Mouse (Mus musculus) macrophage (primary cell): Measurements from ENCODE around the gene Cacna1e. TPM values are rescaled to one million over a fixed set of nuclear protein-coding genes. Genes with fewer than 3 reads are reported as not detected.

ENCODE experiments used
- H3K27ac ChIP-seq: fragments of 350-480 bp; formaldehyde crosslinking; 2 replicates; pipeline ENCODE4 v1.9.0; 2021
- H3K36me3 ChIP-seq: fragments of 350-480 bp; formaldehyde crosslinking; 2 replicates; pipeline ENCODE4 v1.9.0; 2021; ENCODE audit errors: inconsistent target
- H3K4me3 ChIP-seq: fragments of 350-480 bp; formaldehyde crosslinking; 2 replicates; pipeline ENCODE4 v1.9.0; 2021; ENCODE audit errors: inconsistent target
- H3K79me2 ChIP-seq: fragments of 350-480 bp; formaldehyde crosslinking; 2 replicates; pipeline ENCODE4 v1.9.0; 2021; ENCODE audit errors: inconsistent target
- WGBS: methylation state at CpG from one replicate; pipeline ENCODE4 v1.1.7; 2026; ENCODE audit warnings: inconsistent platforms; ENCODE audit not compliant: missing documents; 5-methylcytosine and 5-hydroxymethylcytosine counted together
- polyA plus RNA-seq: library from polyadenylated mRNA; stranded (reverse); fragments of 250-400 nt; gene quantifications from 3 replicates; pipeline ENCODE4 v1.2.4, GENCODE M21; 2018; ENCODE audit warnings: inconsistent platforms

The Cacna1e gene
- polyA plus RNA-seq, 1 experiment from 2014 or later = 0.01 TPM

- Histone ChIP-seq H3K36me3 (no peaks in the 10 kb centered on the region), H3K27ac (no peak overlapping the region), H3K79me2 (no peaks in the 10 kb centered on the region), H3K4me3 (no peak overlapping the region)
- 81% methylated on average over 10 of the region's 11 CpGs for WGBS
These were observed 351.0 kb downstream of the Cacna1e start for GRCm38 (mm10) chr1:154532987-154533940.

DNA sequence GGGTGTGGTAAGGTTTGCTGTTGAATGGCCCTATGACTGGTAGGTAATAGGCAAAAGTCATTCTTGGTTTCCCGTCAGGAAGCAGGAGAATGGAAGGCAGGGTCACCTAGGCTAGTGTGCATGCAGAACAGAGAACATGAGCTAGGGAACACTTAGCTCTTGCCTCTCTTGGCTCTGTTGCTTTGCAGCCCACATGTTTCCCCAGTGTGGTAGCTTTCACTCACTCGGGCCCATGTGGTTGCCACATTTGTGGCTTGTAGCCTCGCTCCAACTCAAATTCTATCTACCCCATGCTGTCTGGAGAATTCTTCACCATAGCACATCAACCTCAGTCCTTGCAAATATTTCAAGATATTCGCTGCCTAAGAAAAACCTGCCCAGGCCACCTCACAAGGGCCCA is 354.6 kb downstream of the Cacna1e start:
- Histone ChIP-seq H3K27ac (no peak overlapping the region), H3K36me3 (no peaks in the 10 kb centered on the region), H3K4me3 (no peak overlapping the region), H3K79me2 (no peaks in the 10 kb centered on the region)
- 86% methylated on average over 4 of the region's 4 CpGs for WGBS

DNA sequence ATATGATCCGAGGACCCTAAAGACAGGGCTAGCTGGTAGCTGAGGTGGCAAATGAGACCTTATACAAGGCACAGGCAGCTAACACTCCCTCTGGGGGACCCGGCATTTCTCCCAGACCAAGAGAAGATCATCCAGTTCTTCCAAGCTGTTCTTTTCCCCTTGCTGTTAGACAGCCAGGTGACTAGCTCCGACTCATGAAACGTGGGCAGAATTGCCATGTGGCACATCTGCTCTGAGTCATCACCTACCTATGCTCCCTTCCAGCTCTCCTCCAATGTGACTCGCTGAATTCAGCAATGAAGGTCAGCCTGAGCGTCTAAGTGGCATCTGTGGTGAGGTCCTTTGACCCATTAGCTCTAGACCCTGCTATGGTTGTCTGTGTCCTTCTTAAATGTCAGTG is 355.5 kb downstream of the Cacna1e start:
- 85% methylated on average over 6 of the region's 6 CpGs for WGBS
- Histone ChIP-seq H3K36me3 (no peaks in the 10 kb centered on the region), H3K79me2 (no peaks in the 10 kb centered on the region), H3K27ac (no peak overlapping the region), H3K4me3 (no peak overlapping the region)

- no peaks in the 10 kb centered on the region for H3K36me3 ChIP-seq
- H3K27ac ChIP-seq = no peak overlapping the region
- no peaks in the 10 kb centered on the region for H3K79me2 ChIP-seq
- H3K4me3 ChIP-seq = no peak overlapping the region
- 92% methylated on average over 2 of the region's 2 CpGs for WGBS
These were observed 363.6 kb downstream of the Cacna1e start for GRCm38 (mm10) chr1:154520715-154521114.

GRCm38 (mm10) chr1:154515350-154515749 is 369.0 kb downstream of the Cacna1e start:
- H3K4me3 ChIP-seq = no peak overlapping the region
- 100% methylated on average over 2 of the region's 2 CpGs for WGBS

GRCm38 (mm10) chr1:154511736-154512135 is 372.6 kb downstream of the Cacna1e start:
- no peaks in the 10 kb centered on the region for H3K36me3 ChIP-seq
- no peaks in the 10 kb centered on the region for H3K79me2 ChIP-seq
- no peak overlapping the region for H3K4me3 ChIP-seq
- H3K27ac ChIP-seq = no peak overlapping the region

More at GRCm38 (mm10) chr1:154515350-154515749, 369.0 kb downstream of the Cacna1e start:
- no peaks in the 10 kb centered on the region for H3K36me3 ChIP-seq
- H3K27ac ChIP-seq = no peak overlapping the region
- H3K79me2 ChIP-seq = no peaks in the 10 kb centered on the region

- H3K79me2 ChIP-seq = no peaks in the 10 kb centered on the region
- H3K36me3 ChIP-seq = no peaks in the 10 kb centered on the region
- H3K4me3 ChIP-seq = no peak overlapping the region
- H3K27ac ChIP-seq = no peak overlapping the region
- WGBS = 67% methylated on average over 4 of the region's 4 CpGs
These were observed 380.3 kb downstream of the Cacna1e start for GRCm38 (mm10) chr1:154504005-154504404.

DNA sequence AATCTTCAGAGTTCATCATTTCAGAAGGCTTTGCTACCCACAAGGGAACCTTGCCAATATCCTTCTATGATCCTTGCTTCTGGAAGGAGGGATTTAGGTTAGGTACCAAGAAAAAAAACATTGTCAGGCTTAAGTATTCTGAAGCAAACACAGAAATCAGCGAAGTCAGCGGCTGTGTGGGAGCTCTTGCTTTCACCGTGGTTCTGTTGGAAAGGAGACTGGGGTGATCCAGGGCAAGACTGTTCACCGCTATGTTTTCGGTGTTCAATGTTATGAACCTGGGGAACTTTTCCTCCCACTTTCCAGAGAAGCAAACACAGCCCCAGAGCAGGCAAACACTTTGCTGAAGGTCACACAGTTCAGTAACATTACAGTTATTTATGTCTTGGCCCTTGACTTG is 383.4 kb downstream of the Cacna1e start:
- H3K79me2 ChIP-seq = no peaks in the 10 kb centered on the region
- 87% methylated on average over 5 of the region's 5 CpGs for WGBS
- H3K27ac ChIP-seq = no peak overlapping the region
- H3K36me3 ChIP-seq = no peaks in the 10 kb centered on the region
- H3K4me3 ChIP-seq = no peak overlapping the region

DNA sequence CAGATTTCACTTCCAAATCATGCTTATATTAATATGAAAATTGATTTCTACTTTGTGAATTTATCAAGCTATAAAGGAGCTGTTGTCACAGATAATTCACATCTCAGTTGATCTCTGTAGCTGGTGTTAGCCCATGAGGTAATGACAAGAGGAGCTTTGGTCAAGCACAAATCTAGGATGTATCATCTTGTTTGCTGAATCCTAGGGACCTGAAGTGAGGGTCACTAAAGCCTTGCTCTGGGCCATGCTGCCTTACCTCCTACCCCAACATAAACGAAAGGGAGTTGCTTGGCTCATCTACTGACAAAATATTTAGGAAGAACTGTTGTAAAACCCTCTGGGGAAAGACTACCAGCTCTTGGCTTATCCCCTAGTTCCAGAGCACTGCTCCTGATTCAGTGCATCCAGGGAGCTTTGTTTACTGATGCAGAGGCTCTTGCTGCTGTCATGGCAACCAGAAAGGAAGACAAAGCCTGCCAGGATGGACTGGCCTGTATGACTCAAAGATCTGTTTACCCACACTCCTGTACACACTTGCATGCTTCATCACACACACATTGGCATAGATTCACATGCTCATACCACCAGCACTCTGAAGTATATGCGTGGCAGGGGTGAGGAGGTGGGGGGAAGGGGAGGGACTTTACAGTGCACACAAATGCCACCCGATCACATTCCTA is 384.0 kb downstream of the Cacna1e start:
- no peaks in the 10 kb centered on the region for H3K36me3 ChIP-seq
- H3K4me3 ChIP-seq = no peak overlapping the region
- H3K27ac ChIP-seq = no peak overlapping the region
- H3K79me2 ChIP-seq = no peaks in the 10 kb centered on the region
- WGBS = 75% methylated on average over 3 of the region's 3 CpGs

GRCm38 (mm10) chr1:154498821-154499220 is 385.5 kb downstream of the Cacna1e start:
- no peaks in the 10 kb centered on the region for H3K79me2 ChIP-seq
- WGBS = 80% methylated on average over 4 of the region's 4 CpGs

DNA sequence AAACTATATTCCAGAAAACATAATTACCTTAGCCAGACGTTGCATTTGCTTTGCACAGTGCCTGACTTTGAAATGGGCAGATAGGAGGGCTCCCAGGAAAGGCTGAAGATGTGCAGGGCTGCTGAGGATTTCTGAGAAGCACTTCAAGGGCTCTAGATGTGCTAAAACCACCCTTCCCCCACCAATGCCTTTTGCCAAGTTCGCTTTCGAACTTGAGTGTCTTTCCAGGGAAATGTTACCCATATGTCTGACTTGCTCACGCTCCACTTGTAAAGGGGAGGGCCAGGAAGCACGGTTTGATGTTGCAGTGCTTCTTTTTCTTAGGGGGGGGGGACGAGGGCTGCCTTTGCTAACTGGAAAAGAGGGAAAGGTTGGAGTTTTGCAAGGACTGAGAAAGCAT is 393.2 kb downstream of the Cacna1e start:
- Histone ChIP-seq H3K36me3 (no peaks in the 10 kb centered on the region), H3K79me2 (no peaks in the 10 kb centered on the region), H3K27ac (no peak overlapping the region), H3K4me3 (no peak overlapping the region)
- 68% methylated on average over 6 of the region's 6 CpGs for WGBS

More at GRCm38 (mm10) chr1:154498821-154499220, 385.5 kb downstream of the Cacna1e start:
- Histone ChIP-seq H3K36me3 (no peaks in the 10 kb centered on the region), H3K27ac (no peak overlapping the region), H3K4me3 (no peak overlapping the region)

- Histone ChIP-seq H3K4me3 (no peak overlapping the region), H3K36me3 (no peaks in the 10 kb centered on the region), H3K79me2 (no peaks in the 10 kb centered on the region), H3K27ac (no peak overlapping the region)
- WGBS = 89% methylated on average over 2 of the region's 2 CpGs
These were observed 407.6 kb downstream of the Cacna1e start for GRCm38 (mm10) chr1:154476671-154477070.

DNA sequence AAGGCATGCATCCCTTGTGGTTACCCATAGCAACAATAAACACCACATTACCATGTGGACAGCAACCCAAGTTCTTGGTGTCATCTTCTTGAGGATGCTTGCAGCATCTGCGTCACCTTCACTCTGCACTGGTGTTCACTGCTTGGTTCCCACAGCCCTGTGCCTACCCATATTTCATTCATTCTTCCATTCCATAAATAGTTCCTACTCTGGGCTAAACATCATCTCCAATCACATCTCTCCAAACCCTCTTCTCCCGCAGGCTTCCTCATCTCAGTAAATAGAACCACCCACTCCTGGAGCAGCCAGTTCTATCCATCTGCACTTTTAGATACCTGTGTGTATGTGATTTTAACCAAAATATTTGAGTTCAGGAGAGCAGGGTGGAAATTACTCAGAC is 408.6 kb downstream of the Cacna1e start:
- Histone ChIP-seq H3K79me2 (no peaks in the 10 kb centered on the region), H3K36me3 (no peaks in the 10 kb centered on the region), H3K27ac (no peak overlapping the region), H3K4me3 (no peak overlapping the region)
- WGBS = 82% methylated on average over 2 of the region's 2 CpGs

DNA sequence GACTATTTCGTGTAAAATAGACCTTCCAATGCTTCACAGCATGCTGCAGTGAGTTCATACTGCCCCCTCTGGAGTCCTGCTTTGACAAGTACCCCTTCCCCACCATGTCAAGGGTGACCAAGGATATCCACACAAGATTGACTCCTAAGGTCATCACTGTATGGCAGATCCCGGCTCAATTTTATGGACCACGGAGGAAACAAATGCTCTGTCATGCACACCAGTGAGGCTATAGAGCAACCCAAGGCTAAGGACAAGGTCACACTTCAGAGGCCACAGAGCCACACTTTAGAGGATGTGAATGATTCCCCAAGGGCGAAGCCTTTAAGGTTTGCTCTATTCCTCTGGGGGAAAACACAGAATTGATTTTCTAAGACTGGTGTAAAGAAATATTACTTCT is 410.1 kb downstream of the Cacna1e start:
- H3K36me3 ChIP-seq = no peaks in the 10 kb centered on the region
- no peak overlapping the region for H3K4me3 ChIP-seq
- 71% methylated on average over 4 of the region's 4 CpGs for WGBS
- H3K27ac ChIP-seq = no peak overlapping the region
- H3K79me2 ChIP-seq = no peaks in the 10 kb centered on the region

DNA sequence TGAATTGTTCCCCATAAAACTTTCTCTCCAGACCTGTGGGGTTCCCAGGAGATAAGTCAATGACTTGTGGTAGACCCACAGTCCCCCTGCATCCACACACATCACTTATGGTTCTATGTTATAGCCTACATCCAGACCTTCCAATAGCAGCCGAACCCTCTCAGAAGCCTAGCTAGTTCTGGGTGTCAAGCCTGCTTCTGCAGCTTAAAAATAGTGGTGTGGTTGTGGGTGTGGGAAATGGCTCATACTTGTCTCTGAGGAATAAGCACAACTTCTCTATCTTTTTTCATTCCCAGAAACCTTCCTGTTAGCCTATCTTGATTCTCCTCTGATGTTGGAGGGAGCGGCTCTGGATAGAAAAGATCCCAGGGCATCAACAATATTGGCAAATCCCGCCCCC is 417.0 kb downstream of the Cacna1e start:
- Histone ChIP-seq H3K27ac (no peak overlapping the region), H3K79me2 (no peaks in the 10 kb centered on the region), H3K36me3 (no peaks in the 10 kb centered on the region), H3K4me3 (no peak overlapping the region)
- 100% methylated on average over 3 of the region's 3 CpGs for WGBS
